Mouse (Mus musculus) Muller cell, postnatal 12 days (primary cell): ENCODE data around the gene Wfdc2.
A peak's percentile ranks its signal among the peaks of the same experiment; 100 is the strongest.

Source experiments
- DNase-seq: peaks from one replicate; pipeline ENCODE4 v3.0.0-alpha.2; 2015; ENCODE audit errors: inconsistent ontology term

Gene Wfdc2

DNA sequence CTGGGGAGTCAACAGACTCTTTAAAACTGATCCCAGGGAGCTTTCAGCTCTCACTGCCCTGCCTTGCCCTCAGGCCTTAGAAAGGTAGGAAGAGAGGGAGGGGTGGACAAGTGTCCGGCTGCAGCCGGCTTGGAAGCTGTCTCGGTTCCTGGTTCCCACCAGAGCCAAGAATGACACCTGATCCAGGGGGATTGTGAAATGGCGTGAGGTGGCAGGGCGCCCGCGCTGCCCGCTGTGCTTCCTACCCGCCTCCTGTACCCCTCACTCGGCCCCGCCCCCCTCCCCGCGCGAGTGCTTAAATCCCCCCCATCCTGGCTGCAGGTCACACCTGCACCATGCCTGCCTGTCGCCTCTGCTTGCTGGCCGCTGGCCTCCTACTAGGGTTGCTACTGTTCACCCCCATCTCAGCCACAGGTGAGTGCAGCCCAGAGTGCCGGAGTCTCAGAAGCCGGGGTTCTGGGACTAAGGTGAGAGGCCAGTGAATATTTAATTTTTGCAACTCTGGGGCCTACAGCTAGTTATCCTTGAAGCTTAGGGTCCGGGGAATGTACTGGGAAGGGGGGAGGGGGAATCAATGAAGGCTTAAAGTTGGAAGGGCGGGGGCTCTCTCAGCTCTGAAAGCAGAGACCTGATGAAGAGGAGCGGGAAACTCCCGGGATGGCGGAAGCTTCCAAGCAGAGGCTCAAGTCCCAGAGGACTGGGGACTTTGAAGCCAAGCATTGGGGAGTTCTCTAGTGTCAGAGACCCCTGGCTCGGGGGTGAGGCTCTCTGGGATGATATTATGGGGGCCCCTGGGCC is at the start of gene Wfdc2:
TSS of gene Wfdc2 (plus strand) at position 23 of the 798 bp plus-strand sequence.
- no peak for DNase-seq

DNA sequence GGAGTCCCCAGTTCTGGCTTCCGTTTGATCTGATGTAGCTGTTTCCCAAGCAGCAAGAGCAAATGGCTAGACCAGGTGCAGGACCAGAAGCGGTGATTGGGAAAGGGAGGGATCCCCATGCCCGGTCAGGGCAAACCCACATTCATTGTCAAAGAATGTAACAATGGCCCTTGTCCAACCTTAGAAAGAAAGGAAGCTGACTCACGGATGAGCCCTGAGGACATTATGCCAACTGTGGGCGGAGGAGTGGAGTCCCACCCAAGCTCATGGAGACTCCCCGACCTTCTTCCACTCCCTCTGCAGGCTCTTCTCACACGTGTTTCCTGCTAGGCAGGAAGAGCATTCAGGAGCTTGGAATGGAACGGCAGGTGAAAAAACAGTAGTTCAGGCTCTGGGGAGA is 48.8 kb upstream of the Wfdc2 start:
- peak; percentile 93 for DNase-seq

DNA sequence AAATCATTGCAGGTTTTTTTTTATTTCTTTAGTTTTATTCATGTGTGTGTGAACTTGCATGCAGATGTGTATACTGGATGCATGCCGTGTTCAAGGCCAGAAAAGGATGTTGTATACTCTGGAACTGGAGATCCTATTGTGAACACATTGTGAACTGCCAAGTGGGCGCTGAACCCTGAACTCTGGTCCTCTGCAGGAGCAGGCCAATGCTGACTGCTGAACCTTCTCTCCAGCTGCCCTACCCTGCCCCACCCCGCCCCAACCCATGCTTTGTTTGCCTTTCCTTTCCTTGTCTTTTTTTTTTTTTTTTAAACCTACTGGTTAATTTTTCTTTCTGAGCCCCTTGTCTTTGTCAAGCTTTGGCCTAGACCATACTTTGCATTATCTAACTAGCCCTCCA is 47.3 kb upstream of the Wfdc2 start:
- DNase-seq = no peak

DNA sequence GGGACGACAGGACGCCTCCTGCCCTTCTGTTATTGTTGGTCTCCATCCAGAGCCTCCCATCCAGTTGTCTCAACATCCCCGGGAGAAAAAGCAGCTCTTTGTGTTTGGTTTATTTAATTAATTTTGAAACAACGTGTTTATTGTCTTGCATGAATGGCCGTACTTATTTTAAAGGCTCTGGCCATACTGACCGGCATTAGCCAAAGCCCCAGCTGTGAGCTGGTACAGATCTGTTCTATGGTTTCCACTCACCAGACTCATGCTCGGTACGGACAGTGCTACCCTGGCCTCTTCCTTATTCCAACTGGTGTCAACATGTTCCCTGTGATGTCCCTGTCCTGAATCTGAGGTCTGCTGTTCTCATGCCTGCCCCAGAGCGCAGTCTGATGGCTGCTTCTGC is 46.3 kb upstream of the Wfdc2 start:
- DNase-seq = no peak

DNA sequence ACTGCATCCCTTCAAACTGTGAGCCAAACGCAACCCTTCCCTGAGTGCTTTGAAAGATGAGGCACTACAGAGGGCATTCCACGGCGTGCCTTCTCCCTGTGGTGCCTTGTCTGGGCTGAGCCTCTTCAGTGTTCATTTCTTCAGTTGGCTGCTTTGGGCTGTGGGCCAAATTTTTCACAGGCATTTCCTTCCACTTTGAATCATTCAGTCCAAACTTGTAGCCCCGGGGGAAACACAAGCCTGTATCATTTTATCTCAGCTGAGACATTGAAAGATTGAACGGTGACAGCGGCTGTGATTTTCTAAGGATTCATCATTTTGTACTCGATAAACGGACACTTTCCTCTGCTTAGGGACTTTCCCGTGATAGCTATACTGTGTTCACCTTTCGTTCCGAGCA is 45.6 kb upstream of the Wfdc2 start:
- DNase-seq = peak; percentile 48

DNA sequence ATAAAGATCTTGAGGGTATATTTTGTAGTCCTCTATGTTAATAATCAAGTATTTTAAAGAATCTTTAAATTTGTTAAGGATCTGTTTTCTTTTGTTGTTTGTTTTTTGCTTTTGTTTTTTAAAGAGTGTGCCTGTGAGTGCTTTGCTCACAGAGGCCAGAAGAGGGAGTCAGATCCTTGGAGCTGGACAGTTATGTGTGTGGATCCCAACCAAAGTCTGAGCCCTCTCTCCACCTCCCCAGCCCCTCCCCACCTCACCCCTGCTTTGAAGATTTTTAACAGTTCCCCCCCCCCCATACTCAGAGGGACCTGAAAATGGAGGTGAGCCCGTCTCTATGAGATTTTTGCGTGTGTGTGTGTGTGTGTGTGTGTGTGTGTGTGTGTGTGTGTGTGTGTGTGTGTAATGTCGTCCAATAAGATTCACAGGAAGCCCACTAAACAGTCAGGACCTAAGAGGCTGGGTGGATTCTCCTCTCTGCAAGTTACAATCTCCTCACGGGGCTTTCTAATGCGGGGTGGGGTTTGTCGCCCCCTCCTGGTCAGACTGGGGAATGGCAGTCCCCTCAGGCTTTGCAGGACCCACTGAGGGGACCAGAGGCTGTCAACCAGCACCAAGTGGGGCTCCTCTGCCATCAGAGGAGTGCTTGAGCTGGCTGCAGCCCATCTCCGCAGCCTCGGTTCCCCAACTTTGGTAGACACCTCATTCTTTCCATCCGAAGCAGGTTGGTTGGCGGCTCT is 44.6 kb upstream of the Wfdc2 start:
- DNase-seq = peak; percentile 52

DNA sequence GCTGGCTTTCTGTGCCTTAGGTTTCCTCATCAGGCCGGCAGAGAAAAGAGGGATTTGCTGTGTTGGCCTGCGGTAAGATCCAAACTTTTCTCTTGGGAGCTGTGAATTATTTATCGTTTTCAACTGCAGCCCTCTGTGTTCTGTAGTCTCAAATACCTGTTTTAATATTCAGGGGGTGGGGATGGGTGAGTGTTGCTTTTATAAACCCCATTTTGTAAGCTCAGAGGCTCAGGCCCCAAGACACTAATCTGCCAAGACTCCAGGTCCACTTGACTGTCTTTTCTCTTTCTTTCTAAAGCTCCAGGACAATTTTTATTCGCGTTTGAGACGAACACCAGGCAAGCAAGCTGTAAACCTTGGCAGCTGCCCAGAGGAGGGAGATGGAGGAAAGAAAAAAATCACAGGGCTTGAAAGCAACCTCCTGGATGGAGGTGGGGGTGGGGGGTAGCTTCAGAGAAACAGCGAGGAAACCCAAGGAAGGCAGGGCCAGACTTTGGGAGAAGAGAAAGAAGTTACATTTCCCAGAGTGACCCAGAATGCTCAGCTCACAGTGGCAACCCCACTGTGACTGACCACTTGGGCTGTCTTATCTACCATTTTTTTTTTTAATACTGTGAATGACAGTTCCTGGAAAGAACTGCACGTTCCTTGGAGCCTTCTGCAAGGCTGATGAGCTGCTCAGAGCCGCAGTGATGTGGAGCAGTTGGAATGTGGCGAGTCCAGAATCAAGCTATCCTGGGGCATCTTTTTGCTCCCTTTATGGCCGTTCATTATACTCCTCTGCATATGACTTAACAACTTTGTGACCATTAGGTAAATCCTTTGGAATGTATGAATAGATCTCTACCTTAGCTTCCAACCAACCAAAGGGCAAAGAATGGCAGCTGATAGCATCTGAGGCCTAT is 43.7 kb upstream of the Wfdc2 start:
- no peak for DNase-seq

DNA sequence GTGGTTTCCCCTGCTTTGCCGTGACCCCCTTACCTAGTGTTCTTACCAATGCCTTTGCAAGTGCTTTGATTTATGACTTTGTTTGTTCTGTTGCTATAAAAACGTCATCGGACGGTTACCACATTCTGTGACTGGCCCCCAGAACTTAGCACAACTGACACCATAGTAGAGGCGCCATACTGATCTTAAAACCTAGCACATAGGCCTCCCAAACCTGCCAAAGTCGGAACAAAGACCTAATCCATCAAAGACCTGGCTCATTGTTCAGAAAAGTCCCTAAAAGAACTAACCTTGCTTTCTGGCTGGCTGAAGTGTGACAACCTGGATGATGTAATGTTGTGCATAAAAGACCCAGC is 43.1 kb upstream of the Wfdc2 start:
- no peak for DNase-seq

DNA sequence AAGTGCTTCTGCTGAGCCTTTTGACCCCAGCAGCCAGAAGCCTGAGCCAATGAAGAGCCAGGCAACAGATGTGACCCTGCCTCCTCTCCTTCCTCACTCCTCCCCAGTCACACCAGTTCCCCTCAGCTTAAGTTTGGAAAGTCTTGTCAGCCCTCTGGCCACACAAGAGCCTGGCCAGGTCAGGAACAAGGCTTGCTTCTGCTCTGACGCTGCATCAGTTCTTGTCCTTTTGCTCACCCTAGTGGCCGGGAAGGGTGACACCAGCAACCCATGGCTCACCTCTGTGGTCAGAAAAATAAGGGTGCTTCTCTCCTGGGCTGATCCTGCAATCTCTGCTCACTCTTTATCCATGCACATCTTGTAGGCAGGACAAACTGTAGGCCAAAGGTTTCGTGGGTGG is 41.4 kb upstream of the Wfdc2 start:
- DNase-seq = peak; percentile 77

DNA sequence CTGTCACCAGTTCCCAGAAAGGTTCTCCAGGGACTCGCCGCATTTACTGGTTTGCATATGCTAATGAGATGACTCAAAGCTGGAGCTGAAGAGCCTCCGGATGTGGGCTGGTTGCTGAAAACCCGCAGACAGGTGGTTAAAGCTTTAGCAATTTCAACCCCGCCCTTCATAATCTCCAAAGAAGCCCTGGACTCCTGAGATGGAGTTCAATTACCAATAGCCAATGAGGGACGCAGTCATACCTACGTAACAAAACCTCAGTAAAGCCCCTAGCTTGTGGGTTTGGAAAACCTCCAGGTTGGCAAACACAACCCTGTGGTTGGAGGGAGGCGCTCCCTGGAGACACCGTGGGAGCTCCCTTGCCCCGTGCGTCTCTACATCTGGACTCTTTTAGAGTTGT is 40.4 kb upstream of the Wfdc2 start:
- peak; percentile 90 for DNase-seq

DNA sequence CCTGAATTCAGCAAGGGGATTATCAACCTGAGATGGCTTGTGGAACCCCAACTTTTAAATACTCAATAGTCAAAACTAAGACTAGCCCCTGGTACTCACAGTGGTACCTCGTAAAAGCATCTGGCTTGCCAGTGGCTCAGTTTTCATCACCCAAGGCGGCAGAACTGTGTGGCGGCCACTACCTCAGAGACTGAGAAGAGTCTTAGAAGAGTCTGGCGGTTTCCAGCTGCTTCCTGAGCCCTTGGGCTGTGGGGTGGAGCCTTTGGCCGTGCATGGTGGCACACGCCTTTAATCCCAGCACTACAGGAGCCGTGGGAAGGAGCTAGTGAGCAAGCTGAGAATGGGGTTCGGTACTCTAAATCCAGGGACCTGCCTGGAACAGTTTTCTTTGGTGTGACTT is 39.9 kb upstream of the Wfdc2 start:
- no peak for DNase-seq

DNA sequence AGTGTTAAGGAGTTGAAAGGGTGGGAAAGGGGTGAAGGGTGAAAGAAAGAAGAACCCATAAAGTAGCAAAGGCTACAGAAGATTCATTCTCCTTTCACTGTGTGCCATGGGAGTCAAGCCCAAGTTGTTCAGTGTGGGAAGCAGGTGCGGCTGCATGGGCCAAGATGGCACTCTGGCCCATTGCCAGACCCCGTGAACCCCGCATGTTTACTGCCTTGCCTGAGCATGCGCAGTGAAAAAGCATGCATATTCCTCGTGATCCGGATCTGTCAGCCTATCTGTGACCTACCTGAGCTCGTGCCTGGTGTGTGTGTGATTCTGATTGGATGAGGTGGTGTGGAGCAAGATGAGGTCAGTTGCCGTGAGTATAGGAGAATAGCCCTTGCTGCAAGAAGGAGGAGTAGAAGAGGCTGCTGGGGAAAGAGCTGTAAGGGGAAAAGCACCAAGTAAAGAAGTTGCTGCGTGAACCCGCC is 38.9 kb upstream of the Wfdc2 start:
- DNase-seq = no peak

DNA sequence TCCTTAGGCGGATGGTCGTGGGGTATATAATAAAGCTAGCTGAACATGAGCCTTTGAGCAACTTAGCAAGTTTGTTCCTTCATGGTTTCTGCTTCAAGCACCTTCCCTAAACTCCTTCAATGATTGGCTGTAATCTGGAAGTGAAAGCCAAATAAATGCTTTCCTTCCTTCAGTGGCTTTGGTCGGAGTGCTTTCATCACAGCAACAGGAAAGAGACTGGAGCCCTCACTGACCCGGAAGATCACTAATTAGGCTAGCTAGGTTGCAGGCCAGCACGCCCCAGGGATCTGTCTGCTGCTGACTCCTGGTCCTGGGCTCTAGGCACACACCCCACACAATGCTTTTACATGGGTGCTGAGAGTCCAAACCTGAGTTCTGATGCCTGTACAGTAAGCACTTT is 33.7 kb upstream of the Wfdc2 start:
- DNase-seq = no peak

DNA sequence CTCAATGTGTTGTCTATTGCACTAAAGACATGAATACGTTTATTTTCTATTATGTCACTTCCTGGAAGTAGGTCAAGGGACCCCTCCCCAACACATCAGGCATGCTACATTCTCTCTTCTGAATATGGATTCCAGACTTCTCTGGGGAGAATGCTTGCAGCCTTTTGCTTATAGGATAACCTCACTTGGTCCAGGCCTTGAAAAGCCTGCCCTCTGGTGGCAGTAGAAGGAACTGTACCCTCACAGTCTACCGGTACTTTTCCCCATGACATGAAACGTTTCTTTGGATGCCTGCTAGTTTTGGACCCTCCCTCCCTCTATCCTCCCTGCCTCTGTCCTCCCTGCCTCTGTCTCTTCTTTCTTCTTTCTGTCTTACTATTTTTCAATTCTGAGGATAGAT is 31.0 kb upstream of the Wfdc2 start:
- DNase-seq = peak; percentile 45

DNA sequence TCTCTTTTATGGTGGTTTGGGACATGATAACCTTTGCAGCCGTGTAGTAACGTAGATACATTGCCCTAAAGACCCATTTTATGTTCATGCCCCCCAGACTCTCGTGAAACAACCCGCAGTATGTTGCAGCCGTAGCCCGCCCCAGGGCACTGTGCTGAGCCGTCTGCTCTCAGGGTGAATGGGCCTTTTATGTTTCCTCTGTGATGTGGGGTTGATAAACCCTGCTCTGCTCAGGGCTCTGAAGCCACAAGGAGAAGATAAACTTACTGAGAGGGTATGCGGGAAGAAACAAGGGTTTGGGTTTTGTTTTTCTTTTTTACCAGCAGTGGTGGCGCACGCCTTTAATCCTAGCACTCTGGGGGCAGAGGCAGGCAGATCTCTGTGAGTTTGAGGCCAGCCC is 27.9 kb upstream of the Wfdc2 start:
- no peak for DNase-seq

DNA sequence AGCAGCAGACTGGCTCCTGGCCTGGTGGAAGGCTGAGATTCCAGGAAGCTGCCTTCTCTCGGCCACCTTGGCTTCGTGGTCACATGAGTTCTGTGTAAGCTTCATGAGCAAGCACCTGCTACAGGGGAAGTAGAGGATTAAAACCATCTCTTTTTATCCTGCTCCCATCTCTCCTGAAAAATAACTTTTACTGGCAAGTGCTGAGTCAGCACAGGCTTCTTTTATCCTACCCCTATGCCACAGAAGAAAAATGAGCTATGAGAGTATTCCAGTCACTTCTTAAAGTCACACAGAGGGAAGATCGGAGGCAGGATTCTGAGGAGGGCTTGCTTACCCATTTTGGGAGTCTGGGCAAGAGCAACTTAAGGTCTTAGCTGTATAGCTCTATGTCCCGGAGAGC is 25.2 kb upstream of the Wfdc2 start:
- DNase-seq = no peak

DNA sequence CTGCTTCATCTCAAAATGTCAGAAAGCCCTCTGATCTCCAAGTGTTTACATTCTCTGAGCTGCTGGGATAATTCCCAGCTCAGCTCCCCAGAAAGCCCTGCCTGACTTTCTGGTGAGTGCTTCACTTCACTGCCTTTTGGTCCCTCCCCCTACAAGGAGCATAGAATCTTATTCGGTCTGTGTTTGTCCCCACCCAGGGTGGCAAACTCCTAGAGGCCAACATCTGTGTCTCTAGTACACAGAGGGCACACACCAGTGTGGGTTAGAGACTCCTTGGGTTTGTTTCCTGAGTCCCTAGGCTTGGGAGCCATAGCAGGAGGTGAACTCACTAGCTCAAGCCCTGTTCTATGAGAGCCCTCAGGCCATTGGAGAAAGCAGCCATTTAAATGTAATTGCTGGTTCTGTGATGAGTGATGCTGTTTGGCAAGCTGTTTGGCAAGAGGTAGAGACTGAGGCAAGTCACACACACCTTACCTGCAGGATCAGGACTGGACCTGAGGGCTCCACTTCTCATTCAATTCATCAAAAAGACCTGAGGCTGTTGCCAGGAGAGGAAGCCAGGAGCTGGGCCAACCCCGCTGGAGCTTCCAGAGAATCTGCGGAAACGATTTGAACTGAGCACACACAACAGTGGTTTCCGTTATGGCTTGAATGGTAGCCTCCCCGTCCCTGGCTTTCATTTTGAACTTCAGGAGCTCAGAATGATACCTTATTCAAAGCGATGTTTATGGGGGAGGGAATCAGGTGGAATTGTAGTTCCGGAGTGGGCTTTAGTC is 21.4 kb upstream of the Wfdc2 start:
- no peak for DNase-seq

DNA sequence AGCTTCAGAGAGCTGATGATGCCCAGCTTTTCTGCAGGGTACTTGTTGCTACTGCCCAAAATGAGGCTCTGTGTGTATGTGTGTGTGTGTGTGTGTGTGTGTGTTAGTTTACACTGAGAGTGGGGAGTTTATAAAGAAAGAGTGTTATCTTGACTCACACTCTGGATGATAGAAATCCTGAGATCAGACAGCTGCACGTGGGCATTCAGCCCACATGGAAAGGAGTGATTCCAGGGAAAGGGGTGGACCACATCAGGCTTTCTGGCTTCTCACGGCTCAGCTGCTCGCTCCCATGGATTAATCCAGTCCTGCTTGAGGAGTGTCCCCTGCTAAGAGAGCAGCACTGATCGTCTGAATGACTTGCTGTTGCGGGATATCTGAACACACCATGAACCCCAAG is 20.1 kb upstream of the Wfdc2 start:
- DNase-seq = no peak

DNA sequence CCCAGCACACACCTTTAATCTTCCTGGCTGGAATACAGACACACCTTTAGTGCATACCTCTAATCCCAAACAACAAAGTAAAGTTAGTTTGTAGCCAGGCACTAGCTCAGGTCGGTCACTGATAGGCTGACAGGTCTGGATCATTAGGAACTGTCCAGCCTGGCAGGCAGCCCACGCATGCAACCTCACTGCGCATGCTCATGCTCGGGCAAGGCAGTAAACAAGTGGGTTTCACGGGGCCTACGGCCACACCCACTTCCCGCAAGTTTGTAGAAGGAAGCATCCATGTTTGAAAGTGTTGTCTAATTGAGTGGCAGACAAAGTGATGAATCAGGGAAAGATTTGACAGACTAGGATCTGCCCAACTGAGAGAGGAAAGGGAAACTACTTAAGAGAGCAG is 19.6 kb upstream of the Wfdc2 start:
- no peak for DNase-seq

DNA sequence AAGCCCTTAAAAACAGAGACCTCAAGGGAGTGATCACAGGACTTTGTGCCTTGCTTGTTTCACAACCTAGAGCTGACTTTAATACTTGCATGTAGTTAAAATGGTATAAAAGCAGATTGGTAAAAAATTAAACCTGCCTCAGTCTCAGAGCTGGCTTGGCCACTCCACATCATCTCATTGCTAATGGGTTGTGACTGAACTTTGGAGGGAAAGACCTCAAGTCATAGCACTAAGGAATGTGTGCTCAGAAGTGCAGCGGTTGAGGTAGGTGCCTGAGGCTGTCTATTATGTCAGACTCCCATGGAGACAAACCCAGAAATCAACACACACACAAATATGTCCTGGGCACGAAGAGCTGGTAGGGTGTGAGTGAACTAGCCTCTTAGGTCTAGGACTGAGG is 18.5 kb upstream of the Wfdc2 start:
- no peak for DNase-seq

DNA sequence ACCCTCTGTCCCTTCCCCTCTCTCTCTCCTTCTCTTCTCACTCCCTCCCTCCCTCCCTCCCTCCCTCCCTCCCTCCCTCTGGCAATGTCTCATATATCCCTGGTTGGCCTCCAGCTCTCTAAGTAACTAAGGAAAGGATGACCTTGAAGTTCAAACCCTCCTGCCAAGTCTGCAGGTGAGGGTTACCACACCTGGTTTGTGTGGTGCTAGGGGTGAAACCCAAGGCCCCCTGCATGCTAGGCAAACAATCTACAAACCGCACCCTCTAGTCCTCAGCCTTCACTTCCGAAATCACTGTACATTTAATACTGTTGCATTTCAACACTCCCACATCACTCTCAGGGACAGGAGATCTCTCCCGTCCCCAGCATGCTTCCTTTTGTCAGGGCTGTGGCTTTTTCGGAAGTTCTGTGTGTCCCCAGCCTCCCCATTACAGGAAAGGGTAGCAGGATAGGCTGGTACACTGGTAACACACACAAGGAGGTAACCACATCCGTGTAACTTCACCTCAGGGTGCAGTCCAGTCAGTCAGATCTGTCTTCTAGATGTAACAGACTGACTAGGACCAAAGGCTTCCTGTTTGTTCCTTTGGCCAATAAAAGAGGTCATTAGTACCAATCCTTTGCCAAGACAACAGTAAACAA is 17.6 kb upstream of the Wfdc2 start:
- no peak for DNase-seq
